Mouse (Mus musculus) layer of hippocampus, postnatal 36 days (tissue): ENCODE measurements around the gene Wdr34. TPM values are rescaled to one million over a fixed set of nuclear protein-coding genes. Genes with fewer than 3 reads are reported as not detected.
"Not testable (repeated sequence)": the region's sequence is repeated elsewhere in the genome, so short reads cannot be mapped to it uniquely, and the experiment has no call there.

Experiments used
- DNase-seq, 2 experiments: peaks; one replicate each; pipeline ENCODE4 v3.0.0; 2022
- total RNA-seq, 2 experiments: library from RNA; stranded (reverse); gene quantifications; 2 replicates each; pipeline ENCODE4 v1.2.3; 2021

The Wdr34 gene
- total RNA-seq, 2 experiments from 2014 or later, result 31.8 to 34.0 TPM

- DNase-seq, result peak; percentile 93 to 94
Observed at GRCm38 (mm10) chr2:30066046-30066901, 17.6 kb upstream of the Wdr34 start.

DNA sequence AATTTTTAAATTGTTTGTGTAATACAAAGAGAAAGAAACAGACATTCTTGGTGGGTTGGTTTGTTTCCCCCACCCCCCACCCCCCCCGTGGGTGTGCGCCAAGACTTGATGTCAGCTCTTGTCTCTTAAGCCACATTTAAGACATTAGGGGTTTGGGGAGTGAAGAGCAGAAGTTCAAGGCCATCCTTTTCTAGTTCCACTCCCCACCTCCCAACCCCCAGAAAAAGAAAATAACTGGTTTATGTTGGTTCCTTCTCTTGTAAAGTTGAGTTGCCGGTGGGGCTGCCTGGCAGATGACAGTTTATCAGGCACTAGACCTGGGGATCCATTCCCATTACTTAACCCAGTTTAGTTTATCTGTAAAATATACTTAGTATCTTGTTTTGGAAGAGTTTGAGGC, 15.6 kb upstream of the Wdr34 start:
- DNase-seq, result no peak

DNA sequence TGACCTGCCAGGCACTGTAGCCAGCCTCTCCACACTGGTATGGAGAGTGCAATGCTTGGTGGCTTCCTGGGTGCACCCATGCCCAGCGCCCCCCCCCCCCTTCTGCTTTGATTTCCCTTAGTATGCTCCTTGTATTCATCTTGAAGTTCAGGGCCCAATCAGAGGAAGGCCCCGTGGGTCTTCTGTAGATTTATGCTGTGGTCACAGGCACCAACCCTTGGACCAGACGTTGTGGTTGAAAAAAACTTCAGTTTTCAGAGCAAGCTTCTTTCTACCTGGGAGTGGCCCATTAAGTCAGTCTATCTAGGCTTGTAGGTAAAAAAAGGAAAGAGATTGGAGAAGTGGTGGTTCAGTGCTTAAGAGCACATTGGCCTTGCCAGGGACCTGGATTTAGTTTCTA, 15.1 kb upstream of the Wdr34 start:
- DNase-seq, result no peak

DNA sequence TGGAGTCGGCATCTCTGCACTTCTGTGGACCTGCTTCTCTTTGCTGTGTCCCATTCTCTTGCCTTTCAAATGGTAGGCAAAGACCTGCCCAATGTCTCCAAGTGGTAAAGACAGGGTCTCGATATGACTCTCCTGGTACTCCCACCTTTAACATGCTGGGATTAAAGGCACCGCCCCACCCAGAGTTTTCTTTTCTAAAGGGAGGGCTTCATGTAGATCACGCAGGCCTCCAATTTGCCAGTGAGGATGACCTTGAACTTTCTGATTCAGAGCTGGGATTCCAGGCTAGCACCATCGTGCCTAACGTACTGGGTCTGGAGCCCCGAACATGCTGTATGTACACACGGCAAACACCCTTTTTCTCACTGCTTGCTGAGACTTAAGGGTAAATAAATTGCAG, 14.6 kb upstream of the Wdr34 start:
- DNase-seq, result no peak

- DNase-seq, result peak; percentile 37 to 43
Observed at GRCm38 (mm10) chr2:30062249-30063093, 13.8 kb upstream of the Wdr34 start.

GRCm38 (mm10) chr2:30061215-30062166, 12.8 kb upstream of the Wdr34 start:
- DNase-seq, result peak; percentile 36 to 38

GRCm38 (mm10) chr2:30058418-30058817, 9.7 kb upstream of the Wdr34 start:
- no peak for DNase-seq

DNA sequence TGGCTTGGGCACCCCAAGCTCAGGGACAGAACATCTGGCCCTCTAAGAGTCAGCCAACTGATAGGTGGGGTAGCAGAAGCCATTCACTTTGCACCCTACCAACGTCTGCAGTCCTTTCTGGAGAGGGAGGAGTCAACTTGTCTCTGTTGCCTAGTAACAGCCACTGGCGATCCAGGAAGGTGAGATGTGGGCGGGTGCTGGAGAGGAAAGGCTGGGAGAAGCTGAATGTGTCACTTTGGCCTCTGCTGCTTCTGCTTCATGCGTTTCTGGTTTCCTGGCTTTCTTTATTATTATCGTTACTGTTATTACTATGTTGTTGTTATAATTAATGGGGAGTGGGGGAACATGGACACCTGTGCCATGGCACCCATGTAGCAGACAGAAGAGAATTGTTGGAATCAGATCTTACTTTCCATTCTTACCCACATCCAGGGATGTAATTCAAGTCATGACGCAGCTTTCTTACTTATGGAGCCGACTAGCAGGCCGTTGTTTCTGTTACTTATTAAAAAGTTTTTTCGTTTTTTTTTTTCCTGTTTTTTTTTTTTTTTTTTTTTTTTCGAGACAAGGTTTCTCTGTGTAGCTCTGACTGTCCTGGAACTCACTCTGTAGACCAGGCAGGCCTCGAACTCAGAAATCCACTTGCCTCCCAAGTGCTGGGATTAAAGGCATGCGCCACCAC, 8.7 kb upstream of the Wdr34 start, which contains the start of gene Set:
TSS of gene Set (plus strand) at position 156 of the 682 bp plus-strand sequence.
- DNase-seq, result no peak

- DNase-seq, result no peak
Observed at GRCm38 (mm10) chr2:30056736-30057135, 8.1 kb upstream of the Wdr34 start.

- DNase-seq, result not testable (repeated sequence)
Observed at GRCm38 (mm10) chr2:30055310-30055709, 6.6 kb upstream of the Wdr34 start.

DNA sequence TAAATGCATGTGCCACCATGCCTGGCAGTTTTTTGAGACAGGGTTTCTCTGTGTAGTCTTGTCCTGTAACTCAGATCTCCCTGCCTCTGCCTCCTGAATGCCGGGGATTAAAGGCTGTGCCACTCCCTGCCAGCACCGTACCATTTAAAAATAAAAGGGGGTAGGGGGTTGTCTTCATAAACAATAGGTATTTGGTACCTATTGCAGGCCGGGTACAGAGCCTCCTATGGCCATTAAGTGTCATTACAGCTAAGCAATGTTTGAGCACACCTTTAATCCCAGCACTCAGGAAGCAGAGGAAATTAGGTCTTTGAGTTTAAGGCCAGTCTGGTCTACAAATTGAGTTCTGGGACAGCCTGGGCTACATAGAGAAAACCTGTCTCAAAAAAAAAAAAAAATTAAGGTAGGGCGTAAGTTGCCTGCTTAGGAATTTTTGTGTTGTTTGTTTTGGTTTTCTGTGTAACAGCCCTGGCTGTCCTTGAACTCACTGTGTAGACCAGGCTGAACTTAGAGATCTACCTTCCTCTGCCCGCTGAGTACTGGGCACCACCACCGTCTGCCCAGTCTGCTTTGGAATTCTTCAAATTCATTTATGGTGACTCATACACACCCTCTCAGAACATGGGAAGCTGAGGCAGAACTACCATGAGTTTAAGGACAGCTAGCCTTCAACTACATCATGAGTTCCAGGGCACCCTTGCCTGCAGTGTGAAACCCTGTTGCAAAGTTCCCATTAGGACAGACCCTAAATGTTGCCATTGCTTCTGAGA, 3.5 kb upstream of the Wdr34 start:
- DNase-seq, result no peak

DNA sequence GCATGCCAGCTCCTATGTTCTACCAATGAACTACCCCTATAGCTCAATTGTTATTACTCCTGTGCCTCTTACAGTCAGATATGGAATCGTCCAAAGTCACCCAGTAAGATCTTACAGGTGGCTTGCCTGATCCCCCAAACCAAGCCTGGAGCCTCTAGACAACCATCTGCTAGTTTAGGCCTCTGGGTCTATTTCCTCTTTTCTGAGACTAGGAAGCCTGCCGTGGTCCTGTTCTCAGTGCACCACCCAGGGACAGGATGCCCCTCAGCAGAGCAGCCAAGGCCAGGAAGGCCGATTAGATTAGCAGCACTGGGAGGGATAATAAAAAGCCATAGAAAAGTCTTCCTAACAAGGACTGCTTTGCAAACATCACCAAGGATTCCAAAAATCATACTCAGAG, 1.1 kb upstream of the Wdr34 start:
- DNase-seq, result no peak

- DNase-seq, result no peak
Observed at GRCm38 (mm10) chr2:30048101-30048501, 580 bp downstream of the Wdr34 start.

DNA sequence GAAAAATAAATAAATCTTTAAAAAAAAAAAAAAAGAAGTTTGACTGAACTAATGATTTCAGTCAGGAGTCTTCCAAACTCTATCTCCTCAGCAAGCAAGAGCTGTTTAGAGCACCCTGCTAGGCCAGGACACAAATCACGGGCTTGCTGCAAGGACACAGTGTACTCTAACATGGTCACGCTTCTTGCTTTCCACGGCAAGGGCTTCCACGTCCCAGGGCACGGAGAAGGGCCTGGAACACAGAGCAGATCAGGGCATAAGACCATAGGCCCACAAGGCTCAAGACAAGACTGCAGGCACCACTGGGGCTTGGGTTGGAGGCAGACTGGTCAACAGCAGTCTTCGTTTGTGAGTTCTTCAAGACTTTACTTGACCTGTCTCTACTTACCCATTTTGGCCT, 1.6 kb downstream of the Wdr34 start:
- DNase-seq, result no peak

DNA sequence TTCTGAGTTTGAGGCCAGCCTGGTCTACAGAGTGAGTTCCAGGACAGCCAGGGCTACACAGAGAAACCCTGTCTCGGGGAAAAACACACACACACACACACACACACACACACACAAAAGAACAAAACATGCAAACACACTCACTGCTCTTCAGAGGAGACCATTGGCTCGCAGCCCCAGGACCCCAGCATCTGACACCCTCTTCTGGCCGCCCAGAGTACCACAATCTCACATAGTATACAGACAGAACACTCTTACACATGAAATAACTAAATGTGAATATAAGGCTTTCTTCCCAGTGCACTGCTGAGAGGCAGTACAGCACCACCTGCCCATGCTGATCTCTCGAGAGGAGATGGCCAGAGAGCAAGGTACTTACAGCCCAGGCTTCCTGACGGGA, 4.1 kb downstream of the Wdr34 start:
- no peak for DNase-seq

GRCm38 (mm10) chr2:30042445-30042844, 6.2 kb downstream of the Wdr34 start:
- peak; percentile 66 to 72 for DNase-seq

DNA sequence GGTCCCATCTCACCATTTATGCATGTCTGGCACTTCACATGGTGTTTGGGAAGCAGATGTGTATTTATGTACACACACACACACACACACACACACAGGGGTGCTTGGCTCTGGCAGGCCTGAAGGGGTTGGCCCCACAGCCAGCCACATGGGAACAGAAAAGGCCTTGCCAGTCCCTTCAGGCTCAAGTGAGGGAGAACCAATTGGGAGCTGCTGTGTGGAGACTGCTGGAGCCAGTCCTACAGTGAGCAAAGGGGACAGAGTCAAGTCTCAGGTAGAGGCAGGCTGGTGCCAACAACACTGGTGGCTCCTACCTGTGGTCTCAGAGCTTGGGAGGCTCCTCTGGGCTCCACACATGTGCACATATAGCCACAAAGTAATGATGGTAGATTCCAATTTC, 9.0 kb downstream of the Wdr34 start:
- DNase-seq, result no peak

GRCm38 (mm10) chr2:30038370-30038769, 10.3 kb downstream of the Wdr34 start:
- no peak for DNase-seq

DNA sequence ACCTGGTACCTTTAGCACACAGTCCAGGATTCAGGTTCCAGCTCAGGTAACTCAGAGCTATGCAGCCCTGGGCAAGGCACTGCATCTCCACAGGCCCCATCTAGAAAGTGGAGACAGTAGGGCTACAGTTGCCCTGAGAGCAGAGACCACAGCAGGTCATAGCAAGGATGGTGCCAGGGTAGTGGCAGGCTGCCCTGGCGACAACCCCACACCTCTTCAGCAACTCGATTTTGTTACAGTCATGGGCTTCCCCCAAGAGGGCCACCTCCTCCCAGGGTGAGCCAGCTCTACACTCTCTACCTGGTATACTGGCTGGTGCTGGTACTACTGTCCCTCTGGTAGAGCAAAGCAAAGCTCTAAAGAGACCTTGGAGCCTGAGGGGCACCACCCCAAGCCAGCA, 10.9 kb downstream of the Wdr34 start:
- DNase-seq, result no peak

GRCm38 (mm10) chr2:30032957-30033356, 15.7 kb downstream of the Wdr34 start:
- DNase-seq, result no peak
